Mouse (Mus musculus) embryonic fibroblast, embryonic 13.5 days (primary cell): ENCODE results near the gene Igfbp5.
A peak's percentile ranks its signal among the peaks of the same experiment; 100 is the strongest.

ENCODE experiments used
- CTCF ChIP-seq: IDR thresholded peaks from 2 replicates; pipeline ENCODE4 v1.5.1; 2011; ENCODE audit warnings: mild to moderate bottlenecking, control low read depth, low read length, moderate library complexity, borderline replicate concordance; ENCODE audit not compliant: insufficient read depth
- POLR2A ChIP-seq: IDR thresholded peaks from 2 replicates; pipeline ENCODE4 v1.6.1; 2011; ENCODE audit warnings: low read depth, mild to moderate bottlenecking, control low read depth, low read length, moderate library complexity

GRCm38 (mm10) chr1:72825286-72825685 is 49.4 kb downstream of the Igfbp5 start:
- TF ChIP-seq POLR2A, result peak; percentile 37; the same call in 1 of the 2 replicates
- no peak for TF ChIP-seq CTCF
